Mouse (Mus musculus) lung, postnatal 0 days (tissue): ENCODE results near the gene Selenbp1. TPM values are rescaled to one million over a fixed set of nuclear protein-coding genes. Genes with fewer than 3 reads are reported as not detected.
"Not testable (repeated sequence)": the region's sequence is repeated elsewhere in the genome, so short reads cannot be mapped to it uniquely, and the experiment has no call there.

Experiments used
- ATAC-seq: fragments of 200-750 bp; cut with Nextera tagmentation; 2 replicates; pipeline ENCODE4 v1.8.0; 2017; ENCODE audit warnings: moderate library complexity
- DNase-seq: peaks from one replicate; pipeline ENCODE4 v3.0.0-alpha.2; 2016; ENCODE audit warnings: low spot score
- H3K27ac ChIP-seq: fragments of 300-500 bp; sonication (generic); 2 replicates; pipeline ENCODE4 v1.5.1; 2014; ENCODE audit warnings: antibody characterized with exemption, mild to moderate bottlenecking, low read length, mixed read lengths
- H3K27me3 ChIP-seq: fragments of 300-500 bp; sonication (generic); replicated peaks from 2 replicates; pipeline ENCODE4 v1.6.1; 2014; ENCODE audit warnings: low read length, mixed read lengths; ENCODE audit not compliant: insufficient read depth
- H3K36me3 ChIP-seq: fragments of 300-500 bp; sonication (generic); 2 replicates; pipeline ENCODE4 v1.6.1; 2014; ENCODE audit warnings: low read length, mixed read lengths; ENCODE audit not compliant: insufficient read depth
- H3K4me1 ChIP-seq: fragments of 300-500 bp; sonication (generic); 2 replicates; pipeline ENCODE4 v1.6.1; 2014; ENCODE audit warnings: antibody characterized with exemption, low read depth, low read length, mixed read lengths; ENCODE audit not compliant: insufficient read depth
- H3K4me2 ChIP-seq: fragments of 300-500 bp; sonication (generic); replicated peaks from 2 replicates; pipeline ENCODE4 v1.6.1; 2014; ENCODE audit warnings: low read depth, mild to moderate bottlenecking, low read length, moderate library complexity, mixed read lengths
- H3K4me3 ChIP-seq: fragments of 300-500 bp; sonication (generic); 2 replicates; pipeline ENCODE4 v1.5.1; 2014; ENCODE audit warnings: low read depth, low read length
- H3K9ac ChIP-seq: fragments of 300-500 bp; sonication (generic); replicated peaks from 2 replicates; pipeline ENCODE4 v1.6.1; 2014; ENCODE audit warnings: low read depth, mild to moderate bottlenecking
- H3K9me3 ChIP-seq: fragments of 300-500 bp; sonication (generic); 2 replicates; pipeline ENCODE4 v1.6.1; 2016; ENCODE audit warnings: low read length, mixed read lengths
- CTCF ChIP-seq: IDR thresholded peaks from 2 replicates; pipeline ENCODE4 v1.5.1; 2016; ENCODE audit warnings: antibody characterized with exemption, mild to moderate bottlenecking
- EP300 ChIP-seq: IDR thresholded peaks from 2 replicates; pipeline ENCODE4 v1.6.1; 2016; ENCODE audit warnings: antibody characterized with exemption, mild to moderate bottlenecking, control low read depth
- WGBS: fragments of 180-500 bp; shearing (Covaris S2); extraction: QIAGEN DNeasy Blood & Tissue Kit; methylation state at CpG from one replicate; pipeline ENCODE4 v1.1.7; 2014; 5-methylcytosine and 5-hydroxymethylcytosine counted together
- polyA plus RNA-seq: library from polyadenylated mRNA; unstranded; fragments of >200 nt; fragmentation: Nextera tagmentation; extraction: Ambion mirVana; gene quantifications from 2 replicates; pipeline ENCODE4 v1.2.1, GENCODE M21; 2015

Gene Selenbp1
- polyA plus RNA-seq, result 1,021 and 1,046 TPM in 2 replicates

DNA sequence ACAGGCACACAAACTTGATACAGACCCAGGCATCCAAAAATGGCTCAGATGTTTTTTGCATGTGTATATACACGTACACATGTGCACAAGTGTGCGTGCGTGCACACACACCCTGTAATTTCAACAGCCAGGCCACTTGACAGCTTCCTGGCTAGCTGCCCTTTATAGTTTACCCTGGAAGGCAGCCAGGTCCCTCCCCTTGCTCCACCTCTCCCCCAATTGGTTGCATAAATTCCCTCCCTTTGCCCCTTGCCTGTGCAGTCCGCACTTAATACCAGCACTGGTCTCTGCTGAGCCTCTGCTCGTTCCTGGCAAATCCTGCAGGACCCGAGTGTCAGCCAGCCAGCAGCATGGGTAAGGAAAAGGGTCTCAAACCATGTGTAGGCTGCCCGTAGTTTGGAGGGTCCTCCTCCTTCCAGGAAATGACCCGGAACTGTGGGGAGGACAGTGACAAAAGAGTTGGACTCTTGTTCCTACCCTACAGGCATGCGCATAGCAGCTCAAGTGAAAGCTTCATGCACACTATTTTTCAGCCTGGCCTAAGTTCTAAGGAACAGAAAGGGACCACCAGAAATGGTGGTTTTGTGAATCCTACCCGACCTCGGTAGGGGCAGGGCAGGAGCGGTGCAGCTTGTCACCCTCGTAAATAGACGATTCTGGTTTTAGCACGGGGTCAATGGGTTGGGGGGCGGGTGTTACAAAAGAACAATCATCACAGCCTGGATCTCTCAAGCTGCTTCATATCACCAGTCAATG, at the start of gene Selenbp1:
TSS of gene Selenbp1 (plus strand) at position 248 of the 756 bp plus-strand sequence.
- H3K9me3 ChIP-seq, result no peaks in the 10 kb centered on the region
- H3K4me2 ChIP-seq, result peak within 1 kb of the TSS; percentile 64
- H3K9ac ChIP-seq, result peak within 1 kb of the TSS; percentile 71
- no peaks in the 10 kb centered on the region for H3K36me3 ChIP-seq
- DNase-seq (peak; percentile 95), ATAC-seq (peak; percentile 82)
- peak within 1 kb of the TSS; percentile 95 for H3K27ac ChIP-seq
- peak within 1 kb of the TSS; percentile 50 for H3K4me3 ChIP-seq
- no peaks in the 10 kb centered on the region for H3K27me3 ChIP-seq
- WGBS, result under 1% methylated on average over 16 of the region's 16 CpGs
- no peaks in the 10 kb centered on the region for H3K4me1 ChIP-seq
- TF ChIP-seq EP300 (peak; percentile 97), CTCF (no peak)

GRCm38 (mm10) chr3:94886316-94887224, 46.3 kb upstream of the Selenbp1 start, which contains the start of gene Psmb4:
Gene Psmb4, minus strand, starts transcription at chr3:94886961.
- no peaks in the 10 kb centered on the region for H3K9me3 ChIP-seq
- ATAC-seq (peak; percentile 89), DNase-seq (peak; percentile 96)
- H3K9ac ChIP-seq, result peak within 1 kb of the TSS; percentile 89
- peaks cover 19% of the 10 kb centered on the region; the same call in 1 of the 2 replicates for H3K36me3 ChIP-seq
- H3K4me1 ChIP-seq, result peaks cover 7% of the 10 kb centered on the region; the same call in 1 of the 2 replicates
- under 1% methylated on average over 61 of the region's 61 CpGs for WGBS
- 0 out of 2 replicates have a peak, but pooled peaks have one; percentile 22 for TF ChIP-seq EP300
- TF ChIP-seq CTCF, result no peak
- peak within 1 kb of the TSS; percentile 92 for H3K4me3 ChIP-seq
- H3K27me3 ChIP-seq, result no peaks in the 10 kb centered on the region
- H3K27ac ChIP-seq, result peak within 1 kb of the TSS; percentile 62
- H3K4me2 ChIP-seq, result peak within 1 kb of the TSS; percentile 79

DNA sequence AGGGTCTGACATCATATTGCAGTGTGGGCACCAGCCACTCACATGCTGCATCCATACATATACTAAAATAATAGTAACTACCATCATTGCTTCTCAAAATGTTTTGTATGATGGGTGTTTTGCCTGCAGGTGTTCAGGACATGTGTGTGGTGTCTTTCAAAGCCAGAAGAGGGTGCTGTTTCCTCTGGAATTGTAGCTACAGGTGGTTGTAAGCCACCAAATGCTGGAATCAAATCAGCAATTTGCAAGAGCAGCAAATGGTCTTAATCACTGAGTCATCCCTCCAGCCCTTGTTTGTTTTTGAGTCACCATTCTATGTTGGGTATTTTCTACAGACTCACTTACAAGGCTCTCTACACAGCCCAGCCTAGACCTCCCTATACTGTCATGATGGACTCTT, 44.3 kb upstream of the Selenbp1 start:
- Histone ChIP-seq H3K27me3 (no peaks in the 10 kb centered on the region), H3K9ac (no peak overlapping the region), H3K9me3 (no peaks in the 10 kb centered on the region), H3K4me2 (no peak overlapping the region), H3K4me1 (peaks cover 7% of the 10 kb centered on the region; the same call in 1 of the 2 replicates), H3K4me3 (no peak overlapping the region), H3K27ac (no peak overlapping the region), H3K36me3 (peaks cover 5% of the 10 kb centered on the region; the same call in 1 of the 2 replicates)
- peak; percentile 64 for ATAC-seq
- no peak for TF ChIP-seq EP300
- peak; percentile 79 for TF ChIP-seq CTCF
- peak; percentile 83 for DNase-seq

DNA sequence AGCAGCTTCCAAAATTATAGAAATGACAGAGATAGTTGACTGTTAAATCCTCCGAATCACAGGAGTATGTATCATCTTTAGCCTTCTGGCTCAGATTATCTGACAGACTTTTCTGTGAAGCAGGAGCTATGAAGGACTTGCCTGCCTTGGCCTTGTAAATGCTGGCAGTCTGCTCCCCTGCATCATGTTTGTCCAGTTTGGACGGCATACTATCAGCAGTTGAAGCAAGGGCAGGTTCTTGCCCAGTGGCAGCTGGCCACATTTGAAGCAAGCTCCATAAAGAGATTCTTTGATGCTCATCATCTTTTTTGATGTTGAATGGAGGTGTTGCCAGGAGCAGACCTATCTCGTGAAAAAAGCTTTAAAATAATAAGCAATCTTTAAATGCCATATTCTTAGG, 38.8 kb upstream of the Selenbp1 start:
- Histone ChIP-seq H3K27ac (no peak overlapping the region), H3K4me3 (no peak overlapping the region), H3K36me3 (no peaks in the 10 kb centered on the region), H3K27me3 (no peaks in the 10 kb centered on the region), H3K9ac (no peak overlapping the region), H3K9me3 (no peaks in the 10 kb centered on the region), H3K4me1 (no peaks in the 10 kb centered on the region), H3K4me2 (no peak overlapping the region)
- ATAC-seq (no peak), DNase-seq (no peak)
- TF ChIP-seq CTCF, result no peak
- no peak for TF ChIP-seq EP300
- WGBS, result 57% methylated on average over 3 of the region's 3 CpGs

DNA sequence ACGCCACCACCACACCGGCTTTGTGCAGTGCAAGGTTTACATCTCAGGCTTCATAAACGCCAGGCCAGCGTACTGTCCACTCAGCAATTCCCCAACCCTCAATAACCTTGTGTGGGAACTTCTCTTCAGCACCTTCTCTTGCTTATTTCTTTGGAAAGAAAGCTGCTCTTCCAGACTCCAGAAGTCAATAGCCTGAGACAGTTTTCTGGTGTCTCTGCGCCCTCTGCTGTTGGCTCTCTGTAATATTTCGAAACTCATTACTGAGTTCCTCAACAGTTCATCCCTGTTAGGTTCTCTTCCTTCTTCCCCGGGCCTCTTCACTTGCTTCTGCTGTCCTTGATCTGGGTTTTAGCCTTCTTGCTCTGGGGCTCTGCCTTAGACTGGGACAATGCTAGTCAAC, 30.1 kb upstream of the Selenbp1 start:
- H3K27me3 ChIP-seq, result no peaks in the 10 kb centered on the region
- H3K27ac ChIP-seq, result no peak overlapping the region
- no peak overlapping the region for H3K4me2 ChIP-seq
- ATAC-seq (peak; percentile 48), DNase-seq (peak; percentile 87)
- H3K36me3 ChIP-seq, result no peaks in the 10 kb centered on the region
- no peaks in the 10 kb centered on the region for H3K9me3 ChIP-seq
- no peak overlapping the region for H3K9ac ChIP-seq
- TF ChIP-seq CTCF, result peak; percentile 81
- TF ChIP-seq EP300, result no peak
- 9% methylated on average over 7 of the region's 7 CpGs for WGBS
- no peaks in the 10 kb centered on the region for H3K4me1 ChIP-seq
- no peak overlapping the region for H3K4me3 ChIP-seq

DNA sequence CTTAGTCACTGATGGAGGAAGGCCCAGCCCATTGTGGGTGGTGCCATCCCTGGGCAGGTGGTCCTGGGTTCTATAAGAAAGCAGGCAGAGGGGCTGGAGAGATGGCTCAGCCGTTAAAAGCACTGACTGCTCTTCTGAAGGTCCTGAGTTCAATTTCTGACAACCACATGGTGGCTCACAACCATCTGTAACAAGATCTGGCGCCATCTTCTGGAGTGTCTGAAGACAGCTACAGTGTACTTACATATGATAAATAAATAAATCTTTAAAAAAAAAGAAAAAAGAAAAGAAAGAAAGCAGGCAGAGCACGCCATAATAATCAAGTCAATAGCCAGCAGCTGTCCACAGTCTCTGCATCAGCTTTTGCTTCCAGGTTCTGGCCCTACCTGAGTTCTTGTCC, 28.1 kb upstream of the Selenbp1 start:
- H3K36me3 ChIP-seq, H3K4me2 ChIP-seq, H3K4me3 ChIP-seq, H3K9me3 ChIP-seq, ATAC-seq, H3K9ac ChIP-seq, H3K27me3 ChIP-seq, H3K4me1 ChIP-seq, H3K27ac ChIP-seq, DNase-seq: not testable (repeated sequence)
- TF ChIP-seq CTCF, result peak; percentile 32
- 52% methylated on average over 3 of the region's 3 CpGs for WGBS
